Mouse (Mus musculus): ENCODE measurements at regions not wholly inside any gene's neighbourhood (a gene's known extent, or its start where the extent isn't known, plus 50 kb on each side); places are given as distances from the start of the nearest gene placed in this dataset.

DNA sequence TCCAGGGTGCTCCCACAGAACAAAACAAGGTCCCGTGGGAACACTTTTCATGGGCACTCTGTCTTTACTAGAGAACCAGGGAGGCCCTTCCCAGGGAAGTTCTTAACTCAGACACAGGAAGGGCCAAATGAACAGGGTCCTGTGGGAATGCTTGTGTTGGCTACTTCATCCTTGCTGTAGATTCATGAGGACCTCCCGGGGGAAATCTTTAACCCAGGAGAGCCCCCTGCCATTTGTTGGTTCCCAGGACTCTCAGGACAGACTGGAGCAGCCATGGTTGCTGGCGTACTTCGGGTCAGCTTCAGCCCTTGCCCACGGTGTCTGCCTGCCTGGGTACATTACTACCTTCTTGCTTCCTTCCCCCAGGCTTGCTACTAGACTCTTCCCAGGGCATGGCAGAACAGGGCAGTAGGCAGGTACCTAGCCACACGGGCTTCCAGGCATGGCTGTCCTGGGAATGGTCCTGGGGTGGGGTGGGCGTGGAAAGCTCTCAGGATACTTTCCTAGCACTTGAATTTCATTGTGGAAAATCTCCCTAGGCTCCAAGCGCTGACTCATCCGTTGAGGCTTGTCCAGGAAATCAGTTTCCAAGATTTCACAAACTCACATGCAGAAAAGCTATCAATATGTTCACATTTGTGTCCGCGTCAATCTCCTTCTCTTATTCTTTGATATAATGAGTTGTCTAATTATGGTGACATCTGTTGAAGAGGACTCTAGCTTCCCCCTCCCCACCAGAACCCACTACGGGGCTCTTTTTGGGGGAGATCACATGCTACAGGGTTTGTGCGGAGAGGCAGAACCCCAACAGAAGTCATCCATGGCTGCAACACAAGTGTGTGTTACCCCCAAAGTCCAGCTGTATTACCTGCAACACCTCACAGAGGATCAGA lies 148.6 kb downstream of the Sec61b start:
- no peak for DNase-seq (ENCODE audit: low spot score in 2 of 2)

GRCm38 (mm10) chr4:47630006-47630405 lies 155.5 kb downstream of the Sec61b start:
- no peak for DNase-seq (ENCODE audit: low spot score in 2 of 2)

GRCm38 (mm10) chr4:47630427-47630826 lies 156.0 kb downstream of the Sec61b start:
- DNase-seq (ENCODE audit: low spot score in 2 of 2), result no peak

DNA sequence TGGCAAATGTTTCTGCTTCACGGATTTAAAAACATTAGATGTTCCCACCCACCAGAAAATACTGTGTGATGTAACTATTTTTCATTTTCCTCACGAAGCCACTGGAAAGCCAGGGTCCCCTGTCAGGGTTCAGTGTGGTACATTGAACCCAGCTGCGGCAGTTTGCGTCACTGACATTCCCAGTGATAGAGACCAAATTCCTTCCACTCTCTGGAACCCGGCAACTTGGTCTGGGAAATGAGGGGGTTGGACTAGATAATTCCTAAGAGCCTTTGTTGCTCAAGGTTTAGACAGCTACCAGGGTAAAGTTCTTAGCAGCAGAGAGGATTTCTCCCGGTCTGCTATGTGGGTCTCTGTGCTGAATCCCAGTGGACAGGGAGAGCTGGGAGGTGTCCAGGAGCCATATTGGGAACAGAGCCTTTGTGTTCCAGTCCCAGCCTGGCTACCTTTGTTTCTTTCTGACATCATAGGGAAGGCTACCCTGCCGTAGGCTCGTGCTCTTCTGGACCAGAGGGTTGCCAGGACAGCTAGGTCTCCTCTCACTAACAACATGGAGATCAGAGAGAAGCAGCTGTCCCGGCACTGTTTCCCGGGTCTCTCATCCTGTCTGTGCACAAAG lies 164.5 kb downstream of the Sec61b start:
- DNase-seq (ENCODE audit: low spot score in 2 of 2), result no peak

DNA sequence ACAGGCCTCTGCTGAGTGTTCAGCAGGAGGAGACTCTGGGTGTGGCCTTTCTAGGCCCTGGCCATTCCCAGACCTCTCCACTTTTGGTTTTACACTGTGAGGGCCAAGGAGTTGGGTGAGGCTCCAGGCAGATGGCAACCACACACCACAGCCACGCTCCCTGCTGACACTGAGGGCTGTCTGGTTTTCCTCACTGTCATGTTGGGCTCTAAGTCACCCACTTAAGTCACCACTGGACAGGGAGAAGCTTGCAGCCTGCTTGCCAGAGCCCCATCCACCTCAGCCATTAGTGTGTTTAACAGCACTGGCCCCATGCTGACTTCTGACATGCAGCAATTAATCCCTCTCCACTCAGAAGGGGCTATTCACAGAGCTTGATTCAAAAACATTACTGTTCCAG lies 170.6 kb downstream of the Sec61b start:
- DNase-seq (ENCODE audit: low spot score in 2 of 2), result no peak

DNA sequence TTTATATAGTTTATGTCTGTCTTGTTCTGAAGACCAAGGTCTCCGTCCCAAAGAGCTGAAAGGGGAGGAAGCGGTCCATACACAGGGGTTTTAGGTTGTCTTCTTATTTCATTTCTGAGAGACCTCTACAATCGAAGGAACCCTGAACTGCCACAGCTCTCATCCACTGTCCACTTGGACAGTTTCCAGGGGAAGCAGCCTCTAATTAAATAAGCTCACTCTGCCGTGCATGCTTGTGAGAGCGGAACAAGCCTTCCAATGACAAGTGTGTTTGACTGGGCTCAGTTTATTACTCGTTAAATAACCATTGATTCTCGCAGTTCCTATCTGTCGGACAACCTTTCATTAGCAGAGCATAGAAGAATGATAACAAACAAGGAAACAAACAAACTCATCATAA lies 174.2 kb downstream of the Sec61b start:
- DNase-seq (ENCODE audit: low spot score in 2 of 2), result no peak

DNA sequence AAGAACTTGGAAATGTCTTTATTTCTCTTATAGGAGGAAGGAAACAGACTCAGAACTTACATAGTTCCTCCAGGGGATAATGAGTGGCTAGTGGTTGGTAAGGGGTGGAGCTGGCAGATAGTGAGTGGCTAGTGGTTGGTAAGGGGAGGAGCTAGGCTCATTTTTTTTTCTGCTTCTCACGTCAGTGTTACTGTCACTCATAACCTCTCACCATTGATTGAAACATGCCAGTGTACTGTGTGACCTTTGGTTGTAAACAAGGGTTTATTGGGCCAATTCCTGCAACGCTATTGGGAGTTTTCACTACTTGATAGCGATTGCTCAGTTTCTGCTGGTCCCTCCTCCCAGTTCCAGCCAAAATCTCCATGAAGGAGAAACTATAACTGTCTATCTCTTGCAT lies 175.5 kb downstream of the Sec61b start:
- DNase-seq (ENCODE audit: low spot score in 2 of 2), result no peak

DNA sequence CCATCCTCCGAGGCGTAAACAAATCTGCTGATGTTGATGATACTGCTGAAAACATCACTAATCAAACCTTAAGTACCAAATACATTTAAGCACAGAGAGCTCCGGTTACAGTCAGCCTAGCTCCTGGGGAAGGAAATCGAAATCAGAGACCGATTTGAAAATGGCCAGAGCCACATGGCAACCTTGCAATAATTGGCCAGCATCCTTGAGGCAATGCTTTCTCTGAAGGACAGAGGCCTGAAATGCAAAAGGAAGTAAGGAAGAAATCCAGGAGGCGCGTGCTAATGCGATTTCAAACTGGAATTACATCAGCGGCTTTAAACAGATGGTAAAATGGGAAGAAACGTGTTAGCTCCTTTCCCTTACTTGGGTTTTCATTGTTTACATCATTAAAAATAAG lies 177.1 kb downstream of the Sec61b start:
- DNase-seq (ENCODE audit: low spot score in 2 of 2), result no peak

DNA sequence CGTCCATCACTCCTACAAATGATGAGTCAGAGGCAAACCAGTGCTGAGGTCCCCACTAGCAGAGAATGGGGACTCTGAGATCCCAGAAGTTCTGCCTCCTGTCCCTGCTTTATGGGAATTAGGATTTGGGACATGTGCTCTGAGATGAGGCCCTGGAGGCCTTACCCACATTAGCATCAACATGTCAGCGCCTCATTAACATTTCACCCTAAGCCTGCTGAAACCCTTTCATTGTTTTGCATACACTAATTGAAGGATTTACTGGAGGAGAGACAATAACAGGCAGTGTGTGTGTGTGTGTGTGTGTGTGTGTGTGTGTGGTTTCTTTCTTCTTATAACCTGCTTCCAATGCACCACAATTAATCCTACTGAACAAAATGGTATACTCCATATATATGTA lies 178.7 kb downstream of the Sec61b start:
- no peak for DNase-seq (ENCODE audit: low spot score in 2 of 2)

DNA sequence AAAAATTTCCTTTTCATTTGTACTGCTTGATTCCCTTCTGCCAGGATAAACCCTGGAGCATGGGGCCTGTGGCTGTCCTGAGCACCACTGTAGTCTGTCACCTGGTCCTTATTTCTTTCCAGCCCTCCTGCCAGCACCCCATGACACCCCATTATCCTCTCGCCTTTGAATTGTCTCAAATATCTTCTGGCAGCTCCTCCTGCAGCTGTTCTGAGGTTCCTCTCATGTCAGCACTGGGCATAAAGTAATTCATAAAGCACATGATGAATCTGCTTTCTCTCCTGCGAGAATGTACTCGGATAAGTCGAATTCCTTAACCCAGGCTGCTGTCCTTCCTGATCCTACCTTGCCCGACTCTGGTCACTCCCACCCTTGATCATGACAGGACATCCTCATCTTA lies 195.1 kb downstream of the Sec61b start:
- DNase-seq (ENCODE audit: low spot score in 2 of 2), result no peak

DNA sequence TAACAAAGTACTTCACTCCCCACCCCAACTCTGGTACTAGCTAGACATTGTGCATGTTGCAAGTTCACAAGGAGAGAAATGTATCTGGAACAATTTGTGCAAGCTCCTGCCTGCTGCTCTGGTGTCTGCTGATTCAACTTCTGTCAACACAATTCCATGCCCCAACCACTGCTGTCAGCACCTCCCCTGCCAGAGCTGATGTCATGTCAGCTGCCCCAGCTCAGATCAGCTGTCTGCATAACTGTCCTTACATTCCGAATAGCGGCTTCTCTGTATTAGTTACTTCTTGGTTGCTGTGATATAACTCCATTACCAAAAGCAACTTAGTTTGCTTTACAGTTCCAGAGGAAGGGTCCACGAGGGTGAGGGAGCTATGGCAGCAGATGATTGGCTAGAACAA lies 196.0 kb downstream of the Sec61b start:
- no peak for DNase-seq (ENCODE audit: low spot score in 2 of 2)

DNA sequence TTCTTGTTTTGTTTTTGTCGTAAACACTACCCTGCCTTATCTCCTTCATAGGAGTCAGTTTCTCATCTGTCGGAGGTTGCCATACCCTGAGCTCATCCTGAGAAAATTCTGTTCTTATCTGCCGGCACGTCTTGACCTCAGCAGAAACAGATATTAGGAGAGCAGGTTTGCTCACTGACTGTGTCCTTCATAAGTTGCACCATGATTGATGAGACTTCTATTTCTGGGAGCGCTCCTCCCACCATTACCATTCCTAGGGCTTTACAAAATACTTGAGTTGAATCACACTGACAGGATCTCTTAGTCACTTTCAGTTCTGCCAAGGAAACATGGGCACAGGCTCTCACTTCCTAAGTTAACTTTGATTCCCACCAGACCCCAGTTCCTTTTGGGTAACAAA lies 196.9 kb downstream of the Sec61b start:
- DNase-seq (ENCODE audit: low spot score in 2 of 2), result no peak

- DNase-seq (ENCODE audit: low spot score in 2 of 2), result no peak
These were observed 206.7 kb downstream of the Sec61b start for GRCm38 (mm10) chr4:47681141-47681540.

- DNase-seq (ENCODE audit: low spot score in 2 of 2), result no peak
These were observed 216.7 kb downstream of the Sec61b start for GRCm38 (mm10) chr4:47691207-47691606.

DNA sequence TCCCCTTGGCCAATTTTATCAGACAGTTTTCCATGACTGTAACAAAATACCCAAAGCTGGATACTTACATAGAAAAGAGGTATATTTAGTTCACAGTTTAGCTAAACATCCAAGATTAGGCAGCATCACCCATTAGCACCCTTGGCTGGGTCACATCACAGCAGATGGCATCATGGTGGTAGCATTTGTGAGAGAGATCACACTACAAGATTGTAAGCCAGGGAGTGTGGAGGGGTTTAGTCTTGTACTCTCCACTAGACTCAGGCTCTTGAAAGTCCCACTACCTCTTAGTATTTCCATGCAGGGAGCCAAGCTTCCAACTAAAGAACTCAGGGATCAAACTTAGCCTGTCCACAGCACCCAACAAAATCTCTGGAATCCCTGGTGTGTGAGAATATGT lies 218.2 kb downstream of the Sec61b start:
- DNase-seq (ENCODE audit: low spot score in 2 of 2), result no peak

GRCm38 (mm10) chr4:47693221-47693620 lies 218.8 kb downstream of the Sec61b start:
- no peak for DNase-seq (ENCODE audit: low spot score in 2 of 2)

- DNase-seq (ENCODE audit: low spot score in 2 of 2), result no peak
These were observed 222.6 kb downstream of the Sec61b start for GRCm38 (mm10) chr4:47697071-47697470.

DNA sequence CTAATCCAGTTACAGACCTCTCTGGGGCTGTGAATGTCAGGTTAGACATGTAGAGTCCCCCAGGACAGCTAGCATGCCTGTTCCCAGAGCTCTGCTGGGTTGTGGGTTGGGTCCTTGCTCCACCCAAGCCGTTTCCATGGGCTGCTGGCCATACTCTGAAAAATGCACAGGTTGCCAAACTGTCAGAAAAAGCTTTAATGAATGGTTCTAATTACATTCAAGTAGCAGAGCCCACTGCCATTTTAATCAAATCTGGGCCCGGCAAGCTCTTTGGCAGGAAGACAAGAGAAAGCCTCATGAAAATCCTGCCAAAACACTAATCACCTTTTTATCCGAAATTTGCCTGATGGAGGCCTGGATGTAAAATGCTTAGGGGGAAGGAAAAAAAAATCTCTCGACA lies 224.1 kb downstream of the Sec61b start:
- DNase-seq (ENCODE audit: low spot score in 2 of 2), result no peak

DNA sequence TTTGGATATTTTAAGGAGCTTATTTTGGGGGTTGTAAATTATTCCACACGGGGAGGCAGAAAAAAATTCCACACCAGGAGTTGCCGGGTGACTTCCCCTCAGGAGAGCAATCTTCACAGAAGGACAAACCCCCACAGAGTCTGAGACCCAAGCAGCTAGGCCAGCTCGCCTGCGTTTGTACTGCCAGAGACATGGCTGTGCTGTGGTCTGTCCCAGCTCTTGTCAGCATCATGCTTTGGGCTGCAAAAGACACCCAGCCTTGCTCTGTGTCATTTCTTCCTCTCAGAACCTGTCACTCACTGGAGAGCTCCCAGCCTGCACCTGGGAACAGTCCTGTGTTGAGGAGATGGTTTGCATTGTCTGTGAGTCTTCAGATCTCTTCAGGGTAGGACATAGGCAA lies 224.5 kb downstream of the Sec61b start:
- no peak for DNase-seq (ENCODE audit: low spot score in 2 of 2)

DNA sequence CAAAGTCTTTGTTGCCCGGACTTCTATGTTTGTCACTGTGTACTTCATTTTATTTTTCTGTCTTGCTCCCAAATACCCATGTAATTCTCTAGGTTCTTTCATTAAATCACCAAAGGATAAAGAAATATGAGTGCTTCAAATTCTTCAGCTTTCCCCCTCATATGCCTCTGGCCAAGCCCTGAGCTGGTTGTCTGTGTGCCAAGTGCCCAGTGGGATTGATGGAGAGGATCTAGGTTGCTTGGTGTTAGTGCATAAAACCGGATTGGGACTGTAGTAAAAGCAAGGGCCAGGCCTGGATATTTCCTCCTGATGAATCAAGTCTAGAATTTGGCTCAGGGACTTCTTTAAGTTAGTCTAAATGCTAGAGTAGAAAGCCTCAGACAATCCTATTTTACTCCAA lies 229.0 kb downstream of the Sec61b start:
- DNase-seq (ENCODE audit: low spot score in 2 of 2), result no peak

- DNase-seq (ENCODE audit: low spot score in 2 of 2), result no peak
These were observed 230.1 kb downstream of the Sec61b start for GRCm38 (mm10) chr4:47704607-47705006.

- no peak for DNase-seq (ENCODE audit: low spot score in 2 of 2)
These were observed 233.5 kb downstream of the Sec61b start for GRCm38 (mm10) chr4:47707966-47708365.

DNA sequence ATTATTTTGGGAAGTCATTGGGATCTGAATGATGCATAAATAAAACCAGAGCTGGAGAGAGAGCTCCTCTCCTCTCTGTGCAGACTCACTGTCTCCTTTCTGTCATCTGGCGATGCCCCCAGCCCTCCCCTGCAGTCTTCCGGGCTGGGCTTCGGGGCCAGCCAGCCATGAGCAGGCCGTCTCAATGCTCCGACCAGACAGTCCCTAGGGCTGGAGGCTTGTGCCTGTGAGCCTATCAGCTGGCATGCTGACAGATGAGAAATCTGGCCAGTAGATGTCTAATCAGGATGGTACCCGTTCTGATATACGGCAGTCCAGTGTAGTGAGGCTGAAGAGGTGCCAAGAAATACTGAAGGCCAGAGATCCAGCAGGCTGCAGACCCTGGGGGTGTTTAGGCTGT lies 238.9 kb downstream of the Sec61b start:
- DNase-seq (ENCODE audit: low spot score in 2 of 2), result no peak

Data from spleen, postnatal 10 days (tissue).